Mouse (Mus musculus) bone marrow macrophage, adult 2 months (primary cell): ENCODE results near the gene Dclk2. TPM values are rescaled to one million over a fixed set of nuclear protein-coding genes. Genes with fewer than 3 reads are reported as not detected.

Experiments
- H3K27ac ChIP-seq: 2 replicates; pipeline ENCODE4 v1.5.1; 2012; ENCODE audit warnings: low read depth, low read length; ENCODE audit not compliant: insufficient read depth
- H3K4me1 ChIP-seq: 2 replicates; pipeline ENCODE4 v1.6.1; 2012; ENCODE audit warnings: low read length; ENCODE audit not compliant: control insufficient read depth, insufficient read depth
- H3K4me3 ChIP-seq: 2 replicates; pipeline ENCODE4 v1.5.1; 2012; ENCODE audit warnings: mild to moderate bottlenecking, low read length, moderate library complexity; ENCODE audit not compliant: insufficient read depth
- CTCF ChIP-seq: IDR thresholded peaks from 2 replicates; pipeline ENCODE4 v1.5.1; 2012; ENCODE audit warnings: low read depth, mild to moderate bottlenecking, low read length, moderate library complexity
- POLR2A ChIP-seq: IDR thresholded peaks from 2 replicates; pipeline ENCODE4 v1.6.1; 2012; ENCODE audit warnings: mild to moderate bottlenecking, low read depth, low read length, borderline replicate concordance
- polyA plus RNA-seq: library from polyadenylated mRNA; stranded (reverse); fragments of >200 nt; gene quantifications from 2 replicates; pipeline ENCODE4 v1.2.4, GENCODE M21; 2012; ENCODE audit not compliant: missing spikeins, insufficient read depth, insufficient read length

The Dclk2 gene
- polyA plus RNA-seq, 1 experiment = 0.11 TPM

- TF ChIP-seq POLR2A (no peak), CTCF (no peak)
- no peaks in the 10 kb centered on the region for H3K4me1 ChIP-seq
- no peak overlapping the region for H3K4me3 ChIP-seq
- H3K27ac ChIP-seq = no peak overlapping the region
These were observed 71.3 kb downstream of the Dclk2 start for GRCm38 (mm10) chr3:86849337-86849736.

GRCm38 (mm10) chr3:86847536-86847935, 73.1 kb downstream of the Dclk2 start:
- no peak overlapping the region for H3K27ac ChIP-seq
- H3K4me1 ChIP-seq = no peaks in the 10 kb centered on the region
- H3K4me3 ChIP-seq = no peak overlapping the region
- TF ChIP-seq CTCF (no peak), POLR2A (no peak)

- Histone ChIP-seq H3K27ac (no peak overlapping the region), H3K4me3 (no peak overlapping the region), H3K4me1 (no peaks in the 10 kb centered on the region)
- no peak for TF ChIP-seq POLR2A
- TF ChIP-seq CTCF = no peak
These were observed 74.6 kb downstream of the Dclk2 start for GRCm38 (mm10) chr3:86846036-86846435.

DNA sequence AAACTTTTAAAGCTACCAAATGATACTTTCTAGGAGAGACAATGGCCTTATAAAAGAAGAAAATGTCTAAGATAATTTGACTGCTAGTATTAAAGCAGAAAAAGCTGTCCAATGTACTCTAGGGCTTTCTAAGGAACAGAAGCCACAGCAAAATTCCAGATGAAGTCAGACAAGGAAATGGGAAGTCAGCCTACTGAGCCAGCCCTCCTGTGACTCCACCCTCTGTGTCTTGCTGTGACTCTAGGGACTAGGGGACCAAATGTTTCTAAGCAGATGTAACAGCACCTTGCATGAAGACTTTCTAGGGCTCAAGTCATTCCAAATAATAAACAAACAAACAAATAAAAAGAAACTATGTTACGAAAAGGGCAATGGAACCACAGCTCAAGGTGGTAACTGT, 75.1 kb downstream of the Dclk2 start:
- no peak overlapping the region for H3K4me3 ChIP-seq
- TF ChIP-seq POLR2A (no peak), CTCF (no peak)
- H3K27ac ChIP-seq = no peak overlapping the region
- no peaks in the 10 kb centered on the region for H3K4me1 ChIP-seq

GRCm38 (mm10) chr3:86844804-86845481, 75.7 kb downstream of the Dclk2 start:
- Histone ChIP-seq H3K27ac (no peak overlapping the region), H3K4me1 (no peaks in the 10 kb centered on the region), H3K4me3 (no peak overlapping the region)
- TF ChIP-seq POLR2A (no peak), CTCF (no peak)

DNA sequence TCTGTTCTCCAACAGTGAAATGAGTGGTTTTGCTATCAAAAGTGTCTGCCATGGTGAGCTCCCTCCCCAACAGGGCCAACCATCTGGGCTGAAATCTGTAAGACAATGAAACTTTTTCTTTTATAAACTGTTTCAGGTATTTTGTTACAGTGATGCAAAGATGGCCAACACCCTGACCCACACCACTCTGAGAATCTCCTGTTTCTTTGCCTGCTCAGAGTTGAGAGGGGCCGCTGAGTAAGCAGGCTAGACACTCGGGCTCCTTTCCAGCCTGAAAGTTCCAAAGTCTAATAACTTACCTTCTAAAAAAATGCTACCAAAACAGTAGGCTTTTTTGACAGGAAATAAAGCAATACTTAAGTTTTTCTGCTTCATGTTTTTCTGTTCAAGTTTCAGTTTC, 78.2 kb downstream of the Dclk2 start:
- no peaks in the 10 kb centered on the region for H3K4me1 ChIP-seq
- H3K4me3 ChIP-seq = no peak overlapping the region
- no peak for TF ChIP-seq CTCF
- no peak for TF ChIP-seq POLR2A
- no peak overlapping the region for H3K27ac ChIP-seq

- Histone ChIP-seq H3K27ac (no peak overlapping the region), H3K4me3 (no peak overlapping the region), H3K4me1 (no peaks in the 10 kb centered on the region)
- TF ChIP-seq POLR2A = no peak
- no peak for TF ChIP-seq CTCF
These were observed 81.0 kb downstream of the Dclk2 start for GRCm38 (mm10) chr3:86839606-86840005.

GRCm38 (mm10) chr3:86837386-86837785, 83.3 kb downstream of the Dclk2 start:
- no peaks in the 10 kb centered on the region for H3K4me1 ChIP-seq
- no peak overlapping the region for H3K27ac ChIP-seq
- no peak overlapping the region for H3K4me3 ChIP-seq
- no peak for TF ChIP-seq POLR2A
- no peak for TF ChIP-seq CTCF

GRCm38 (mm10) chr3:86835180-86835579, 85.5 kb downstream of the Dclk2 start:
- no peak overlapping the region for H3K27ac ChIP-seq
- no peak overlapping the region for H3K4me3 ChIP-seq
- TF ChIP-seq POLR2A (no peak), CTCF (no peak; the same call in 1 of the 2 replicates)
- no peaks in the 10 kb centered on the region for H3K4me1 ChIP-seq

- no peak overlapping the region for H3K27ac ChIP-seq
- H3K4me1 ChIP-seq = no peaks in the 10 kb centered on the region
- H3K4me3 ChIP-seq = no peak overlapping the region
- TF ChIP-seq POLR2A (no peak), CTCF (no peak)
These were observed 86.3 kb downstream of the Dclk2 start for GRCm38 (mm10) chr3:86834341-86834740.

DNA sequence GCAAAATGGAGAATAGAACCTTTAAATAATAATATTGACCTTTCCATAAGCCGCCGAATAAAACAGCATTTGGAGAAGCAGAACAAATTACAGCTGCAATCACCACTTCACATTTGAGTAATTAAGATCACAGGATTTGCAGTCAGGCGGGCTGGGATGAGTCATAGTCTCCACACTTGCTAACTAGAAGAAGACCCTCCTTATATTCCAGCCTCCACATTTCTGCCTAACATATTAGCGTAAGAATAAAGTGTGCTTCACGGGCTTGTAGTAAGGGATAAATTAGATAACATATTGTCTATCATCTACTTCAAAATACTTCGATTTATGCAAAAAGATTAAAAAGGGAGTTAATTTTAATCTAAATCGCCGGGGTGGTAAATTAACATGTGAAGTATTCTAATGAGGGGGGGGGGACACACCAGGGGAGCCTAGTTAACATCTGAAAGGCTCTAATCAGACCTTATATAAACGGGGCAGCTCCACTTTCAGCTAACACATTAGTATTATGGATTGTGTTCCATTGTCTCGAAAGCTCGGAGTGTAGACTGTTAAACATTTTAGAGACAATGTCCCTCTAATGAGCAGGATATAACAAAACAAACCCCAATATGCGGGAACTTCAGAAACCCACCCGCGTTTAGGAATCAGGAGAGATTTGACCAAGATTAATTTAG, 87.9 kb downstream of the Dclk2 start:
- Histone ChIP-seq H3K27ac (no peak overlapping the region), H3K4me3 (no peak overlapping the region), H3K4me1 (no peaks in the 10 kb centered on the region)
- TF ChIP-seq CTCF = no peak
- TF ChIP-seq POLR2A = no peak

GRCm38 (mm10) chr3:86832115-86832514, 88.5 kb downstream of the Dclk2 start:
- no peak overlapping the region for H3K4me3 ChIP-seq
- no peak overlapping the region for H3K27ac ChIP-seq
- no peak for TF ChIP-seq CTCF
- TF ChIP-seq POLR2A = no peak
- H3K4me1 ChIP-seq = no peaks in the 10 kb centered on the region
